Mouse (Mus musculus): ENCODE measurements around the gene Olfr107. TPM values are rescaled to one million over a fixed set of nuclear protein-coding genes. Genes with fewer than 3 reads are reported as not detected.

The Olfr107 gene
- polyA plus RNA-seq (2021; fragmentation: Nextera tagmentation): not detected in 2 replicates
- long read RNA-seq, experiment 1: 0 reads
- long read RNA-seq, experiment 2: 0 reads

DNA sequence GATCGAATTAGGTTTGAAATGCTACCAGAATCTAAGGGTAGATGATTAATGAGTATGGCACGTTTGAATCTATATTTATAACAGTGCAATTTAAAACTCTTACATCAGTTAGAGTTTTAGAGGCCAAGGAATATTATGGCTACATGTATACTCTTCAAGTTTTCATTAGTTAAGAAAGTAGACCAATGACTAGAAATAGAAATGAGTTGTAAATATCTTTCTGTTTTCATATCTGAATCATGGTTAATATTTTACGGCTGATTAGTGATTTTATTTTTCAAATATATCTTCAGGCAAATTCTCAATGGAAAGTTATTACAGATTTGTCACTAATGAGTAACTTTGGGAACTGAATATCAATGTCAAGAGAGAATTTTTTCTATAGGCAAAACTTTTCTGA, at the start of gene Olfr107:
Gene Olfr107, plus strand, starts transcription at position 301 of the 400 bp plus-strand sequence.

DNA sequence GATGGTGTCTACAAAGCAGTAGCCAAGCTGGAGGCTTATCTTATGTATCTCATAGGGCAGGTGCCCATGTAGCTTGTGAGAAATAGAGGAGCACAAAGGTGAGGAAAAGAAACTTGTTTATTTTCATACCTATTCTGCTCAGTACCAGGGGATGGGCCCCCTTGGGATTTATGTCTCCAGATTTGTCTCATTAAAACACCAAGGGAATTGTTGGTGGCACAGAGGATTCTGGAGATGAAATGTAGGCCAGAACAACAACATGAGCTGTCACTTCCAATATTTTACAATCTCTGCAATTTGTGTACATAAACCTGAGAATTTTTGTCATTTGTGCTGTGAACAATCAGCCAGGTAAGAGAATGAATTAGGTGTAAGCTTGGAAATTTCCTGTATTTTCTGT, 39.7 kb upstream of the Olfr107 start, which contains the start of gene Olfr104-ps:
Gene Olfr104-ps, plus strand, starts transcription at position 301 of the 400 bp plus-strand sequence.

GRCm38 (mm10) chr17:37378733-37379132, 20.3 kb upstream of the Olfr107 start, which contains the start of gene Olfr105-ps:
TSS of gene Olfr105-ps (plus strand) at chr17:37379033.

GRCm38 (mm10) chr17:37390093-37390492, 8.9 kb upstream of the Olfr107 start, which contains the start of gene Olfr106-ps:
TSS of gene Olfr106-ps (plus strand) at chr17:37390393.

DNA sequence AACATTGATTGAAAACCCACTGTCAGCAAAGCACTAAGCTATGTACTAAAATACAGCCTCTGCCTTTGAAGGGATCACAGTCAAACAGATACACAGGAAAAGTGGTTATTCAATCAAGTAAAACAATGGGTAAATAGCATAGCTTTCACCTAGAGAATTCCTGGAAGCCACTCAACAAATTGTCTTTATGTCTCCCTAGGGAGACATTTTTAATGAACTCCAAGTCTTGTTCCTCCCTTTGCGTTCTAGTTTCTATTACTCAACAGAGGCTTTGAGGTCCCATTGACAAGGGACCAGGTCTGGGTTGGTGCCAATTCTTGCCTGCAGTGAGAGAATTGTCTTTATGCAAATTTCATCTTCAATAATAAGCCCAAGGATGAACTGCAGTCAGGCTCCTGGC, 46.2 kb downstream of the Olfr107 start, which contains the start of gene Olfr108:
Gene Olfr108, plus strand, starts transcription at position 301 of the 400 bp plus-strand sequence.

Other genes starting within 250 kb of the Olfr107 start
- not detected in 2 replicates for gene Olfr93, start 237.7 kb upstream of the Olfr107 start, polyA plus RNA-seq (2021; fragmentation: Nextera tagmentation)
- gene Ubd, start 205.3 kb upstream of the Olfr107 start, polyA plus RNA-seq (2021; fragmentation: Nextera tagmentation): not detected in 2 replicates
- gene Olfr94, start 198.2 kb upstream of the Olfr107 start, polyA plus RNA-seq (2021; fragmentation: Nextera tagmentation): not detected in 2 replicates
- gene Olfr95, start 186.1 kb upstream of the Olfr107 start, polyA plus RNA-seq (2021; fragmentation: Nextera tagmentation): not detected in 2 replicates
- not detected in 2 replicates for gene Olfr96, start 179.1 kb upstream of the Olfr107 start, polyA plus RNA-seq (2021; fragmentation: Nextera tagmentation)
- gene Olfr97, start 161.9 kb upstream of the Olfr107 start, polyA plus RNA-seq (2021; fragmentation: Nextera tagmentation): not detected in 2 replicates
- not detected in 2 replicates for gene Olfr98, start 135.5 kb upstream of the Olfr107 start, polyA plus RNA-seq (2021; fragmentation: Nextera tagmentation)
- gene H2-M3, start 129.0 kb upstream of the Olfr107 start, polyA plus RNA-seq (2021; fragmentation: Nextera tagmentation): 3.3 and 3.5 TPM in 2 replicates
- gene Olfr99, start 115.8 kb upstream of the Olfr107 start, polyA plus RNA-seq (2021; fragmentation: Nextera tagmentation): not detected in 2 replicates
- gene Olfr101, start 94.9 kb upstream of the Olfr107 start, polyA plus RNA-seq (2021; fragmentation: Nextera tagmentation): not detected in 2 replicates
- not detected in 2 replicates for gene Olfr102, start 82.2 kb upstream of the Olfr107 start, polyA plus RNA-seq (2021; fragmentation: Nextera tagmentation)
- not detected in 2 replicates for gene Olfr103, start 59.5 kb upstream of the Olfr107 start, polyA plus RNA-seq (2021; fragmentation: Nextera tagmentation)
- gene Olfr104-ps, start 39.6 kb upstream of the Olfr107 start, polyA plus RNA-seq (2021; fragmentation: Nextera tagmentation): not detected in 2 replicates
- not detected in 2 replicates for gene Olfr105-ps, start 20.2 kb upstream of the Olfr107 start, polyA plus RNA-seq (2021; fragmentation: Nextera tagmentation)
- not detected in 2 replicates for gene Olfr106-ps, start 8.8 kb upstream of the Olfr107 start, polyA plus RNA-seq (2021; fragmentation: Nextera tagmentation)
- gene Olfr108, start 46.3 kb downstream of the Olfr107 start, polyA plus RNA-seq (2021; fragmentation: Nextera tagmentation): not detected in 2 replicates
- not detected in 2 replicates for gene Olfr109, start 59.7 kb downstream of the Olfr107 start, polyA plus RNA-seq (2021; fragmentation: Nextera tagmentation)
- gene H2-M2, start 84.3 kb downstream of the Olfr107 start, polyA plus RNA-seq (2021; fragmentation: Nextera tagmentation): not detected in 2 replicates
- not detected in 2 replicates for gene Olfr110, start 93.2 kb downstream of the Olfr107 start, polyA plus RNA-seq (2021; fragmentation: Nextera tagmentation)
- not detected in 2 replicates for gene Olfr111, start 108.8 kb downstream of the Olfr107 start, polyA plus RNA-seq (2021; fragmentation: Nextera tagmentation)
- not detected in 2 replicates for gene Olfr112, start 170.2 kb downstream of the Olfr107 start, polyA plus RNA-seq (2021; fragmentation: Nextera tagmentation)
- gene Olfr113, start 178.4 kb downstream of the Olfr107 start, polyA plus RNA-seq (2021; fragmentation: Nextera tagmentation): not detected in 2 replicates
- gene Olfr114, start 193.5 kb downstream of the Olfr107 start, polyA plus RNA-seq (2021; fragmentation: Nextera tagmentation): not detected in 2 replicates
- not detected in 2 replicates for gene Olfr115, start 227.9 kb downstream of the Olfr107 start, polyA plus RNA-seq (2021; fragmentation: Nextera tagmentation)
- gene Olfr116, start 228.0 kb downstream of the Olfr107 start, polyA plus RNA-seq (2021; fragmentation: Nextera tagmentation): not detected in 2 replicates

Data from layer of hippocampus, adult 6 months (tissue).